Mouse (Mus musculus) heart, embryonic 16.5 days (tissue): ENCODE measurements around the gene Muc13. TPM values are rescaled to one million over a fixed set of nuclear protein-coding genes. Genes with fewer than 3 reads are reported as not detected.

Source experiments
- ATAC-seq: fragments of 200-750 bp; cut with Nextera tagmentation; replicated peaks from 2 replicates; pipeline ENCODE4 v1.8.0; 2017; ENCODE audit warnings: moderate number of reproducible peaks; ENCODE audit not compliant: insufficient read depth, low FRiP score; ENCODE audit errors: extremely low read depth
- H3K27ac ChIP-seq: fragments of 300-500 bp; sonication (generic); 2 replicates; pipeline ENCODE4 v1.5.1; 2014; ENCODE audit warnings: mild to moderate bottlenecking, low read length, control low read depth, moderate library complexity
- H3K27me3 ChIP-seq: fragments of 300-500 bp; sonication (generic); 2 replicates; pipeline ENCODE4 v1.6.1; 2014; ENCODE audit warnings: low read length, mixed read lengths; ENCODE audit not compliant: control insufficient read depth, insufficient read depth
- H3K36me3 ChIP-seq: fragments of 300-500 bp; sonication (generic); 2 replicates; pipeline ENCODE4 v1.6.1; 2014; ENCODE audit not compliant: control insufficient read depth, insufficient read depth
- H3K4me1 ChIP-seq: fragments of 300-500 bp; sonication (generic); 2 replicates; pipeline ENCODE4 v1.6.1; 2014; ENCODE audit warnings: low read length, mixed read lengths; ENCODE audit not compliant: control insufficient read depth, insufficient read depth
- H3K4me2 ChIP-seq: fragments of 300-500 bp; sonication (generic); 2 replicates; pipeline ENCODE4 v1.6.1; 2014; ENCODE audit warnings: low read depth, mild to moderate bottlenecking, control low read depth, low read length
- H3K4me3 ChIP-seq: fragments of 300-500 bp; sonication (generic); 2 replicates; pipeline ENCODE4 v1.5.1; 2014; ENCODE audit warnings: mild to moderate bottlenecking, control low read depth, low read length
- H3K9ac ChIP-seq: fragments of 300-500 bp; sonication (generic); 2 replicates; pipeline ENCODE4 v1.6.1; 2014; ENCODE audit warnings: low read length, control low read depth
- H3K9me3 ChIP-seq: fragments of 300-500 bp; sonication (generic); replicated peaks from 2 replicates; pipeline ENCODE4 v1.6.1; 2016; ENCODE audit warnings: low read length; ENCODE audit not compliant: control insufficient read depth
- WGBS: fragments of 180-500 bp; shearing (Covaris S2); extraction: QIAGEN DNeasy Blood & Tissue Kit; methylation state at CpG from one replicate; pipeline ENCODE4 v1.1.7; 2014; 5-methylcytosine and 5-hydroxymethylcytosine counted together
- polyA plus RNA-seq: library from polyadenylated mRNA; unstranded; fragments of >200 nt; fragmentation: Nextera tagmentation; extraction: Ambion mirVana; gene quantifications from 2 replicates; pipeline ENCODE4 v1.2.1, GENCODE M21; 2015

Gene Muc13
- polyA plus RNA-seq, 1 experiment from 2014 or later = 1.5 TPM

DNA sequence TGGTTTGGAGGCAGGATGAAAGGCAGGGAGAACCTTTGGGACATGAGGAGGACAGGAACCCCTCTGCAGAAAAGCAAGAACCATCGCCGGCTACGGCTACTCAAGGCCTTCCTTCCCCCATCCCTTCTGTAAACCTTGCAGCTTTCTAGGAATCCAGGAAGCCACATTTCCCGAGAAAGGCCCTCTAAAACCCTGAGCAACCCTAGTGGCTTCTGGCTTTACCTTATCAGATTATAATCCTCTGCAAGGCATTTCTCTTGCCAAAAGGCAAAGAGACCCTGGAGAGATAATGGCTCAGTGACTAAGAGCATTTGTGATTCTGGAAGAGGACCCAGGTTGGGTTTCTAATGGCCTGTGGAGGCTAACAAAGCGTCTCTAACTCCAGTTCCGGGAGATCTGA lies 46.8 kb downstream of the Muc13 start:
- H3K36me3 ChIP-seq = no peaks in the 10 kb centered on the region
- H3K9me3 ChIP-seq = no peaks in the 10 kb centered on the region
- H3K27me3 ChIP-seq = no peaks in the 10 kb centered on the region
- ATAC-seq = no peak
- no peak overlapping the region for H3K4me2 ChIP-seq
- H3K4me3 ChIP-seq = no peak overlapping the region
- no peak overlapping the region for H3K27ac ChIP-seq
- 60% methylated on average over 6 of the region's 6 CpGs for WGBS
- H3K9ac ChIP-seq = no peak overlapping the region
- peaks cover 16% of the 10 kb centered on the region for H3K4me1 ChIP-seq

DNA sequence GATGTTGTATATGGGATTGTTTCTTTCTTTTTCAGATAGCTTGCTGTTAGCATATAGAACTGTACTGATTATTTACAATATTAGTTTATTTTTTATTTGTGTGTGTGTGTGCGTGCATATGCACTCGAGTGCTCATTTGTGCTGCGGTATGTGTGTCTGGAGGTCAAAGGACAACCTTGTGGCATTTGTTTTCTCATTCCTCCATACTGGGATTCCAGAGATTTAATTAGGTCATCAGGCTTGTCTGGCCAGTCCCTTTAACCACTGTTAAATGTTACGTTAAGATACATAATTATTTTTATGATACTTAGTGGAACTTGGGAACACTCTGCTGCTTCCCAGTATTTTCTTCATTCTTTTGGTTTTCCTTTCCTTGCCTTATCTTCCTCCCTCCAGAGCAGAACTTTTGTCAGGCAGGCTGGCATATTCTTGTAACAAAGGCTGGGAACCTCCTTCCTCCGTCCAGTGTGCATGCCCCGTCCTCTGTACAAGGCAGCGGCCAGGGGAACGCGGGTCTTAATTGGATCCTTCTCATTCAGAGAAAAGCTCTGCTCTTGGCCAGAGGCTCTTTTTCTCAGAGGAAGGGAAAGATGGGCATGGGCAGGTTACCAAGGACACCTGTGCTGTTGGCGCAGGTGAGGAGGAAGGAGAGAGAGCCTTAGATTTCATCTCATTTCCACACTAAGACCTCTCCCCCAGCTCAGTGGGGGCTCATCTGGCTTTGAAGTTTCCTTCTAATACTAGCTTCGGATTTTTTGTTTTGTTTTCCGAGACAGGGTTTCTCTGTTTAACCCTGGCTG lies 48.4 kb downstream of the Muc13 start:
- no peak overlapping the region for H3K9ac ChIP-seq
- peaks cover 6% of the 10 kb centered on the region for H3K36me3 ChIP-seq
- 76% methylated on average over 12 of the region's 12 CpGs for WGBS
- peaks cover 11% of the 10 kb centered on the region for H3K4me1 ChIP-seq
- ATAC-seq = no peak
- H3K9me3 ChIP-seq = no peaks in the 10 kb centered on the region
- H3K4me3 ChIP-seq = no peak overlapping the region
- H3K4me2 ChIP-seq = no peak overlapping the region
- H3K27me3 ChIP-seq = no peaks in the 10 kb centered on the region
- H3K27ac ChIP-seq = no peak overlapping the region

DNA sequence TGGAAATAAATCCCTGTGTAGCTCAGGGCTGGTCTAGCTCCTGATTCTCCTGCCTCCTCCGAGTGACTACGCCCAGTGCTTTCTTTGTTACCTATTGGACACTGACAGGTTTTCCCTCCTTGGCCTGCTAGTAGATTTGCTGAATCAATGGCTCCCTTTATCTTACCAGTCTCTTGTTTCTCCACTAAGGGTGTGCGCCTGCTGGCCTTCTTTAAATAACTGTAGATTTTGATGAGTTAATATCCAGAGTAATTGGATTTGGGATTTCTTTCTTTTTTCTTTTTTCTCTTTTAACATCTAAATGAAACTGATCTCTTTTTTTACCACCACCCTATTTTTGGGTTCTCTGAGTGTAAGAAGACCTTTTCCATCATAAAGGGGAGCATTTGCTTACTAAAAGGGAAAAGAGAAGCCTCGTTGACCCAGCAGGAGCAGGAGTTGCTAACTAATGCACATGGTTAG lies 50.3 kb downstream of the Muc13 start:
- Histone ChIP-seq H3K27me3 (no peaks in the 10 kb centered on the region), H3K4me3 (no peak overlapping the region), H3K9me3 (no peaks in the 10 kb centered on the region), H3K27ac (no peak overlapping the region), H3K9ac (no peak overlapping the region), H3K4me1 (peaks cover 11% of the 10 kb centered on the region), H3K36me3 (peaks cover 6% of the 10 kb centered on the region), H3K4me2 (no peak overlapping the region)
- no peak for ATAC-seq
- 70% methylated on average over 4 of the region's 4 CpGs for WGBS

DNA sequence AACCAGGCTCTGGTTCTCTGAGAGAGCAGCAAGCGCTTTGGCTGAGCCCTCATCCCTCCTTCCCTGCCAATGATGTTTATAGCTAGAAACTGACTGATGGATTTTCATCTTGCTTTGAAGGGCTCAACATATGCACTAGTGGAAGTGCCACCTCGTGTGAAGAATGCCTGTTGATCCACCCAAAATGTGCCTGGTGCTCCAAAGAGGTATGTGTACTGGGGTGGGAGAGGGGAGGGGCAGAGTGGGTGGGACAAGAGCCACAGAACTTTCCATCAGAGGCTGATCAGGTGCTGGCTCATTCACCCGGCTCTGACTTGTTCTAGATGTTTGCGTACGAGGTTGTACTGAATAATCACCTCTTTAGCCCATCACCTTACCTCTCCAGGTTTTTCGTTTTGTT lies 51.0 kb downstream of the Muc13 start:
- H3K27me3 ChIP-seq = no peaks in the 10 kb centered on the region
- H3K27ac ChIP-seq = no peak overlapping the region
- peaks cover 6% of the 10 kb centered on the region for H3K36me3 ChIP-seq
- no peak for ATAC-seq
- WGBS = 86% methylated on average over 6 of the region's 6 CpGs
- no peak overlapping the region for H3K9ac ChIP-seq
- no peak overlapping the region for H3K4me3 ChIP-seq
- H3K4me2 ChIP-seq = no peak overlapping the region
- H3K9me3 ChIP-seq = no peaks in the 10 kb centered on the region
- H3K4me1 ChIP-seq = peaks cover 11% of the 10 kb centered on the region

DNA sequence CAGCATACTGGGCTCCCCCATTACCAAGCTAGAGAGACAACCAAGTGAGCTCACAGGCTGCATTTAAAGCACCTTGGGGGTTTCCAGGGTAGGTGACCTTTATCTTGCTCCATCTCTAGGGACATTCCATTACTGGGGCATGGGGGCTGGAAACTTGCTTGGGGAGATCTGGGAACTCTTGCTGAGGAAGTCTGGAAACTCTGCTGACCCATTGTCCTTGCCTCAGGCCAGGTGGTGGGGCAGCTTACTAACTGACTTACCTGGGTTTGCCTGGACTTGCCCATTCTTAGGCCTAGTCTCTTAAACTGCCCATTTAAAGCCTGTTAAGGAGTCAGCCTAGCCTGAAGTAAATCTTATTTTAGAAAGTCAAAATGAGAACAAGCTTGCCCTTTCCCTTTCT lies 59.4 kb downstream of the Muc13 start:
- no peaks in the 10 kb centered on the region for H3K27me3 ChIP-seq
- H3K27ac ChIP-seq = no peak overlapping the region
- H3K36me3 ChIP-seq = peaks cover 5% of the 10 kb centered on the region; the same call in 1 of the 2 replicates
- no peaks in the 10 kb centered on the region for H3K9me3 ChIP-seq
- no peak overlapping the region for H3K9ac ChIP-seq
- H3K4me2 ChIP-seq = no peak overlapping the region
- peaks cover 2% of the 10 kb centered on the region; the same call in 1 of the 2 replicates for H3K4me1 ChIP-seq
- no peak for ATAC-seq
- H3K4me3 ChIP-seq = no peak overlapping the region

DNA sequence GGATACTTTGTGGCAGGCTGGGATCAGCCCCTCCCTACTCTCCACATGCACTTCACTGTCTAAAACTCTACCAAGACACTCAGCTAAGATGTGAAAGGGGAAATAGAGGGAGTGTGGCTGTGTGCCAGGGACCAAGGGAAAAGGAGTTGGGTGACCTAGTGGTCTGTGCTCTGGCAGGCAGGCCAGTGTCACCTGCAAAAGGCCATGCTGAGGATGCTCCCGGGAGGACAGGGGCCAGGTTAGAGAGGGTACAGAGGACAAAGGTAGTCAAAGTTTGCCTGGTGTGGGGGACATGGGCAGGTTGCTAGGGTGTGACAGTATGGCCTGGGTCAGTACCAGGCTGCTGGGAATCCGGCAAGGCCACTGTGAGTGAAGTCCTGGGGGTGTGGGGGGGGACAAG lies 64.9 kb downstream of the Muc13 start:
- WGBS = 73% methylated on average over 2 of the region's 2 CpGs
- peaks cover 23% of the 10 kb centered on the region for H3K4me1 ChIP-seq
- no peak overlapping the region for H3K4me2 ChIP-seq
- H3K27me3 ChIP-seq = no peaks in the 10 kb centered on the region
- no peaks in the 10 kb centered on the region for H3K9me3 ChIP-seq
- H3K27ac ChIP-seq = no peak overlapping the region; the same call in 1 of the 2 replicates
- no peak overlapping the region for H3K9ac ChIP-seq
- no peak overlapping the region for H3K4me3 ChIP-seq
- no peak for ATAC-seq
- H3K36me3 ChIP-seq = no peaks in the 10 kb centered on the region

DNA sequence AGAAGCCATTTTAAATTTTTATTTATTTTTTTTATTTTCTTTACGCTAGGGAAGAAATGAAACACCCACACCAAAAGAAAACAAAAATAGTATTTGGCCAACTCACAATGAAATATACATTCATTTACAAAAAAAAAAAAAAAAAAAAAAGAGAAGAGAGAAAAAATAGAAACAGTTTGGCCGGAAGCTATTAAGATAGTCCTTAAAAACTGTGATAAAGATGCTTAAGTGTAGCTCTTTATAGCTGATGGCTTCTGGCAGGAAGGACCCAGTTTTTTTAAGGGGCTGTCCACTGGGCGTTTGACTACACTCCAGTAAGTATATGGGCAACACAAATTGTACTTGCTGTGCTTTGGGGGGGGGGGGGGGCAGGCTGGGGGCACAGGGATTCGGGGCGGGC lies 65.5 kb downstream of the Muc13 start:
- no peak for ATAC-seq
- Histone ChIP-seq H3K27me3 (no peaks in the 10 kb centered on the region), H3K4me3 (no peak overlapping the region), H3K9me3 (no peaks in the 10 kb centered on the region), H3K9ac (no peak overlapping the region), H3K27ac (peak overlapping the region; percentile 82), H3K36me3 (no peaks in the 10 kb centered on the region), H3K4me1 (peaks cover 23% of the 10 kb centered on the region), H3K4me2 (peak overlapping the region; percentile 46; the same call in 1 of the 2 replicates)
- WGBS = 43% methylated on average over 5 of the region's 5 CpGs

DNA sequence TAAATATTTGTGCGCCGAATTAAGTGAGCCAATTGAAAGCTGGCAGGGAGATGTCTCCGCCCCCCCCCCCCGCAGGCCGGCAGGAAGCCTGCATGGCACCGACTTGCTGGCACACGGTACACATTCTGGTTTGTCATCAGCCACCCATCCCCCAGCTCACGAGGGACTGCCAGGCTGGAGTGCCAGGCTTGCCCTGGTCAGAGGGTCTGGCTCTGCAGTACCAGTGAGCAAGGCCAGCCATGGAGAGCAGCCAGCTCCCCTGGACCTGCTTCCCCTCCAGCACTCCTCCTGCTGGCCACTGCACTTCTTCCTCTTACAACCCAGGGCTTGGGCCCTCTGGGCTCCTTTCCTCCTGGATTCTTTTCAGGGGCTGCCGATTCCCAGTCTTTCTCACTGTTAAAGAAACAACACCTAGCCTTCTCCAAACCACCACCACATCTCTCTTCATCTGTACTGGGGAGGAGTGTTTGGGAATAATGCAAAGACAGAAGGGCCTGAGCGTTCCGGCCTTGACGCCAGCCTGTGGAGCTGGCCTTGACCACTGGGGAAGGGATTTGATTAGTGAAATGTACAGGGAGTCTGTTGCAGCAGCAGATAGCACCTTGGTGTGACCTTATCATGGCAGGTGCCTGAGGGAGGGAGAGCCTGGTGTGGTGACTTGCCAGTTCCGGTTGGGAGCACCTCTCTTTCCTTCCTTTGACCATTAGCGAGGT lies 66.3 kb downstream of the Muc13 start:
- Histone ChIP-seq H3K9ac (peak overlapping the region; percentile 40; the same call in 1 of the 2 replicates), H3K36me3 (no peaks in the 10 kb centered on the region), H3K4me1 (peaks cover 21% of the 10 kb centered on the region), H3K9me3 (no peaks in the 10 kb centered on the region), H3K27ac (peak overlapping the region; percentile 82), H3K27me3 (no peaks in the 10 kb centered on the region), H3K4me2 (peak overlapping the region; percentile 46; the same call in 1 of the 2 replicates), H3K4me3 (0 out of 2 replicates have a peak overlapping the region, but pooled peaks have one; percentile 4)
- 44% methylated on average over 14 of the region's 14 CpGs for WGBS
- ATAC-seq = peak; percentile 79

DNA sequence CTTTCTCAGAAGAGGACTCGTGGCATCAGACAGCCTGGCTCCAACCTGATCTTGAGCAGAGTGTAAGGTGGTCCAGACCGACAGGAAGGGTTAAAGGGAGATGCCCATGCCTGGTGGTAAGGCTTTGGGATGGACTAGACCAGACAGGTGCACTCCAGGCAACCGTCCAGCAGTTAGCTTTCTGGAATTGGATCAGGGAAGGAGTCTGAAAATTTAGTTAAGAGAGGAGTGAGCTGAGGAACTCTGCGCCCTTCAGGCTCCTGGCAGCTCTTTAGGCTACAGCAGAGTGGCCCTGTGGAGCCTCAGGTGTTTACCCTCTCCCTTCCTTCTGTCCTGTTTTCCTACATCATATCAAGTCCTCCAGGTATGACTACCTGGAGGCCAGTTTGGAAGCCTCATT lies 68.6 kb downstream of the Muc13 start:
- Histone ChIP-seq H3K4me2 (no peak overlapping the region), H3K36me3 (no peaks in the 10 kb centered on the region), H3K9ac (no peak overlapping the region), H3K27me3 (no peaks in the 10 kb centered on the region), H3K9me3 (no peaks in the 10 kb centered on the region), H3K4me3 (no peak overlapping the region), H3K4me1 (peaks cover 21% of the 10 kb centered on the region), H3K27ac (no peak overlapping the region)
- 86% methylated on average over 4 of the region's 4 CpGs for WGBS
- no peak for ATAC-seq
